Mouse (Mus musculus) MEL (cell line): Measurements from ENCODE around the gene C77080. TPM values are rescaled to one million over a fixed set of nuclear protein-coding genes. Genes with fewer than 3 reads are reported as not detected.
A peak's percentile ranks its signal among the peaks of the same experiment; 100 is the strongest.

Source experiments
- DNase-seq: peaks from one replicate; pipeline ENCODE4 v3.0.0; 2011; ENCODE audit warnings: low read depth, low spot score
- H3K27ac ChIP-seq: 2 replicates; pipeline ENCODE4 v1.5.1; 2012; ENCODE audit warnings: low read depth, mild to moderate bottlenecking, control low read depth, low read length, moderate library complexity; ENCODE audit not compliant: control insufficient read depth
- H3K27me3 ChIP-seq, 2 experiments: fragments of 150-350 bp in 1 of 2; sonication (generic) in 1 of 2; 2 replicates each; pipeline ENCODE4 v1.6.1; 2012; ENCODE audit warnings: low read length in 2 of 2, mild to moderate bottlenecking in 2 of 2, improper control_type of control experiment in 1 of 2, moderate library complexity in 1 of 2; ENCODE audit not compliant: insufficient read depth in 2 of 2, control insufficient read depth in 1 of 2
- H3K36me3 ChIP-seq, 2 experiments: 2 replicates each; pipeline ENCODE4 v1.6.1; 2012 to 2014; ENCODE audit warnings: low read length in 2 of 2, improper control_type of control experiment in 1 of 2, inconsistent platforms in 1 of 2, mild to moderate bottlenecking in 1 of 2; ENCODE audit not compliant: insufficient read depth in 2 of 2, control insufficient read depth in 1 of 2
- H3K4me1 ChIP-seq, 2 experiments: fragments of 150-350 bp in 1 of 2; sonication (generic) in 1 of 2; 2 replicates each; pipeline ENCODE4 v1.6.1; 2012; ENCODE audit warnings: low read length in 2 of 2, improper control_type of control experiment in 1 of 2, mild to moderate bottlenecking in 1 of 2; ENCODE audit not compliant: insufficient read depth in 2 of 2, control insufficient read depth in 1 of 2
- H3K4me3 ChIP-seq, 2 experiments: fragments of 150-350 bp in 1 of 2; sonication (generic) in 1 of 2; 2 replicates each; pipeline ENCODE4 v1.5.1; 2012; ENCODE audit warnings: low read depth in 2 of 2, low read length in 2 of 2, mild to moderate bottlenecking in 2 of 2, moderate library complexity in 2 of 2, control low read depth in 1 of 2, improper control_type of control experiment in 1 of 2; ENCODE audit not compliant: control insufficient read depth in 1 of 2, insufficient read depth in 1 of 2
- H3K79me2 ChIP-seq: 2 replicates; pipeline ENCODE4 v1.6.1; 2012; ENCODE audit warnings: mild to moderate bottlenecking, low read length, moderate library complexity; ENCODE audit not compliant: control insufficient read depth, poor library complexity, insufficient read depth
- H3K9ac ChIP-seq: 2 replicates; pipeline ENCODE4 v1.6.1; 2012; ENCODE audit warnings: low read depth, mild to moderate bottlenecking, control low read depth, low read length, moderate library complexity; ENCODE audit not compliant: control insufficient read depth, poor library complexity, severe bottlenecking
- H3K9me3 ChIP-seq: fragments of 150-350 bp; sonication (generic); replicated peaks from 2 replicates; pipeline ENCODE4 v1.6.1; 2012; ENCODE audit warnings: mild to moderate bottlenecking, low read length, improper control_type of control experiment, moderate library complexity; ENCODE audit not compliant: insufficient read depth
- BHLHE40 ChIP-seq: IDR thresholded peaks from 2 replicates; pipeline ENCODE4 v1.6.1; 2012; ENCODE audit warnings: low read depth, mild to moderate bottlenecking, inconsistent platforms, low read length, improper control_type of control experiment, borderline replicate concordance
- CTCF ChIP-seq, 3 experiments: IDR thresholded peaks in 2 of 3; conservative IDR thresholded peaks in 1 of 3; 2 replicates each; pipeline ENCODE4 v1.5.1; 2011 to 2012; ENCODE audit warnings: low read length in 3 of 3, low read depth in 2 of 3, mild to moderate bottlenecking in 2 of 3, improper control_type of control experiment in 1 of 3, inconsistent platforms in 1 of 3, mixed read lengths in 1 of 3, moderate library complexity in 1 of 3; ENCODE audit not compliant: control insufficient read depth in 1 of 3, insufficient read depth in 1 of 3, poor library complexity in 1 of 3, severe bottlenecking in 1 of 3
- E2F4 ChIP-seq: IDR thresholded peaks from 2 replicates; pipeline ENCODE4 v1.6.1; 2011; ENCODE audit warnings: low read depth, low read length, improper control_type of control experiment, borderline replicate concordance
- EP300 ChIP-seq, 2 experiments: IDR thresholded peaks; 2 replicates each; pipeline ENCODE4 v1.6.1; 2011; ENCODE audit warnings: improper control_type of control experiment in 2 of 2, low read length in 2 of 2, low read depth in 1 of 2, mild to moderate bottlenecking in 1 of 2
- ETS1 ChIP-seq: IDR thresholded peaks from 2 replicates; pipeline ENCODE4 v1.6.1; 2012; ENCODE audit warnings: low read depth, mild to moderate bottlenecking, inconsistent platforms, low read length, improper control_type of control experiment, moderate library complexity
- GABPA ChIP-seq: IDR thresholded peaks from 2 replicates; pipeline ENCODE4 v1.6.1; 2012; ENCODE audit warnings: low read depth, mild to moderate bottlenecking, inconsistent platforms, low read length, improper control_type of control experiment, moderate library complexity
- GATA1 ChIP-seq: IDR thresholded peaks from 2 replicates; pipeline ENCODE4 v1.6.1; 2011; ENCODE audit warnings: low read depth, low read length, improper control_type of control experiment
- HCFC1 ChIP-seq: IDR thresholded peaks from 2 replicates; pipeline ENCODE4 v1.6.1; 2012; ENCODE audit warnings: low read depth, mild to moderate bottlenecking, inconsistent platforms, low read length, improper control_type of control experiment, moderate library complexity
- KAT2A ChIP-seq: conservative IDR thresholded peaks from 2 replicates; pipeline ENCODE4 v1.6.1; 2012; ENCODE audit warnings: low read depth, low read length, improper control_type of control experiment, inconsistent platforms
- MAFK ChIP-seq: IDR thresholded peaks from 2 replicates; pipeline ENCODE4 v1.6.1; 2011; ENCODE audit warnings: low read depth, mild to moderate bottlenecking, low read length, improper control_type of control experiment, borderline replicate concordance
- MAZ ChIP-seq: IDR thresholded peaks from 2 replicates; pipeline ENCODE4 v1.6.1; 2012; ENCODE audit warnings: low read depth, mild to moderate bottlenecking, inconsistent platforms, low read length, improper control_type of control experiment
- MXI1 ChIP-seq: IDR thresholded peaks from 2 replicates; pipeline ENCODE4 v1.6.1; 2011; ENCODE audit warnings: mild to moderate bottlenecking, low read depth, low read length, improper control_type of control experiment
- MYC ChIP-seq: IDR thresholded peaks from 2 replicates; pipeline ENCODE4 v1.6.1; 2011; ENCODE audit warnings: low read depth, mild to moderate bottlenecking, low read length, improper control_type of control experiment, moderate library complexity
- NRF1 ChIP-seq: IDR thresholded peaks from 2 replicates; pipeline ENCODE4 v1.6.1; 2014; ENCODE audit warnings: low read depth, mild to moderate bottlenecking, inconsistent platforms, low read length, improper control_type of control experiment, moderate library complexity; ENCODE audit not compliant: poor library complexity, insufficient read depth, severe bottlenecking
- POLR2AphosphoS2 ChIP-seq: IDR thresholded peaks from 2 replicates; pipeline ENCODE4 v1.6.1; 2011; ENCODE audit warnings: low read length, improper control_type of control experiment
- RCOR1 ChIP-seq: IDR thresholded peaks from 2 replicates; pipeline ENCODE4 v1.6.1; 2012; ENCODE audit warnings: low read depth, mild to moderate bottlenecking, inconsistent platforms, low read length, improper control_type of control experiment
- SIN3A ChIP-seq: IDR thresholded peaks from 2 replicates; pipeline ENCODE4 v1.6.1; 2012; ENCODE audit warnings: low read length, improper control_type of control experiment, inconsistent platforms
- SMC3 ChIP-seq: IDR thresholded peaks from 2 replicates; pipeline ENCODE4 v1.6.1; 2011; ENCODE audit warnings: low read depth, low read length, improper control_type of control experiment
- TAL1 ChIP-seq: IDR thresholded peaks from 2 replicates; pipeline ENCODE4 v1.6.1; 2012; ENCODE audit warnings: mild to moderate bottlenecking, inconsistent platforms, low read length, moderate library complexity, mixed read lengths
- TBP ChIP-seq: IDR thresholded peaks from 2 replicates; pipeline ENCODE4 v1.8.0; 2011; ENCODE audit warnings: low read depth, low read length, improper control_type of control experiment
- UBTF ChIP-seq: IDR thresholded peaks from 2 replicates; pipeline ENCODE4 v1.6.1; 2012; ENCODE audit warnings: low read depth, mild to moderate bottlenecking, inconsistent platforms, low read length, improper control_type of control experiment, moderate library complexity, borderline replicate concordance; ENCODE audit not compliant: insufficient read depth
- USF1 ChIP-seq: IDR thresholded peaks from 2 replicates; pipeline ENCODE4 v1.6.1; 2014; ENCODE audit warnings: low read depth, mild to moderate bottlenecking, inconsistent platforms, low read length, improper control_type of control experiment, moderate library complexity
- USF2 ChIP-seq, 2 experiments: IDR thresholded peaks; 2 replicates each; pipeline ENCODE4 v1.6.1; 2011 to 2012; ENCODE audit warnings: improper control_type of control experiment in 2 of 2, low read length in 2 of 2, borderline replicate concordance in 1 of 2, inconsistent platforms in 1 of 2, low read depth in 1 of 2, mild to moderate bottlenecking in 1 of 2; ENCODE audit not compliant: insufficient read depth in 1 of 2
- ZC3H11A ChIP-seq: IDR thresholded peaks from 2 replicates; pipeline ENCODE4 v1.6.1; 2012; ENCODE audit warnings: low read depth, mild to moderate bottlenecking, inconsistent platforms, low read length, improper control_type of control experiment
- ZKSCAN1 ChIP-seq: IDR thresholded peaks from 2 replicates; pipeline ENCODE4 v1.6.1; 2012; ENCODE audit warnings: low read depth, mild to moderate bottlenecking, inconsistent platforms, low read length, improper control_type of control experiment, moderate library complexity
- ZMIZ1 ChIP-seq: IDR thresholded peaks from 2 replicates; pipeline ENCODE4 v1.6.1; 2012; ENCODE audit warnings: low read depth, mild to moderate bottlenecking, inconsistent platforms, low read length, improper control_type of control experiment, moderate library complexity
- ZNF384 ChIP-seq: IDR thresholded peaks from 2 replicates; pipeline ENCODE4 v1.6.1; 2012; ENCODE audit warnings: low read depth, mild to moderate bottlenecking, inconsistent platforms, low read length, improper control_type of control experiment
- polyA plus RNA-seq, 2 experiments: library from polyadenylated mRNA; stranded (reverse) in 1 of 2; unstranded in 1 of 2; fragments of >175 nt in 1 of 2; fragments of >200 nt in 1 of 2; gene quantifications; 2 replicates each; pipeline versions ENCODE4 v1.2.1 to v1.2.4; 2012; ENCODE audit warnings: low replicate concordance in 2 of 2, low read depth in 1 of 2; ENCODE audit not compliant: insufficient read length in 2 of 2, insufficient read depth in 1 of 2, missing spikeins in 1 of 2
- total RNA-seq: library from RNA; depleted of rRNA; stranded (reverse); fragments of 300-350 nt; gene quantifications from 2 replicates; pipeline ENCODE4 v1.2.3, GENCODE M21; 2012

C77080 gene
- total and polyA plus RNA-seq, 3 experiments: 0.92 to 6.9 TPM; not detected in 1

GRCm38 (mm10) chr4:129244802-129245201 lies 16.4 kb downstream of the C77080 start:
- Histone ChIP-seq H3K27ac (peak overlapping the region; percentile 20), H3K9ac (no peak overlapping the region), H3K9me3 (no peaks in the 10 kb centered on the region), H3K36me3 (peaks cover 0 to 4% of the 10 kb centered on the region in 2 experiments; a peak in 2 of 4 replicates), H3K4me1 (peaks cover 9 to 31% of the 10 kb centered on the region in 2 experiments), H3K4me3 (peak overlapping the region; percentile 17 to 28; a peak in 3 of 4 replicates), H3K79me2 (no peaks in the 10 kb centered on the region), H3K27me3 (no peaks in the 10 kb centered on the region)
- DNase-seq: peak; percentile 84
- TF ChIP-seq CTCF (IDR thresholded peaks at IDR 0.05 in 2 of 3, conservative IDR thresholded peaks at IDR 0.05 in 1 of 3; ENCODE audit: control insufficient read depth in 1 of 3, insufficient read depth in 1 of 3, low read depth in 2 of 3, low read length in 3 of 3, poor library complexity in 1 of 3, severe bottlenecking in 1 of 3): no peak
- peak; percentile 28; the same call in 1 of the 2 replicates for TF ChIP-seq ETS1
- TF ChIP-seq SIN3A: peak; percentile 52; the same call in 1 of the 2 replicates
- no peak for TF ChIP-seq MAZ
- TF ChIP-seq USF2 (IDR thresholded peaks at IDR 0.05; ENCODE audit: borderline replicate concordance in 1 of 2, insufficient read depth in 1 of 2, low read depth in 1 of 2, low read length in 2 of 2): no peak
- no peak for TF ChIP-seq KAT2A
- TF ChIP-seq RCOR1: peak; percentile 13; the same call in 1 of the 2 replicates
- TF ChIP-seq MYC: peak; percentile 46; the same call in 1 of the 2 replicates
- no peak for TF ChIP-seq UBTF
- TF ChIP-seq SMC3: no peak
- TF ChIP-seq ZMIZ1: no peak
- 0 out of 2 replicates have a peak, but pooled peaks have one; percentile 52 for TF ChIP-seq TBP
- peak in 1 of 2 experiments; percentile 37; a peak in 3 of 4 replicates for TF ChIP-seq EP300 (IDR thresholded peaks at IDR 0.05; ENCODE audit: low read depth in 1 of 2, low read length in 2 of 2)
- TF ChIP-seq HCFC1: no peak
- TF ChIP-seq POLR2AphosphoS2: no peak

- Histone ChIP-seq H3K9ac (no peak overlapping the region), H3K9me3 (no peaks in the 10 kb centered on the region), H3K4me1 (peaks cover 9 to 27% of the 10 kb centered on the region in 2 experiments), H3K4me3 (no peak overlapping the region), H3K27me3 (no peaks in the 10 kb centered on the region), H3K27ac (no peak overlapping the region), H3K36me3 (peaks cover 0 to 5% of the 10 kb centered on the region in 2 experiments; a peak in 2 of 4 replicates), H3K79me2 (no peaks in the 10 kb centered on the region)
- TF ChIP-seq BHLHE40: no peak
- no peak for TF ChIP-seq TAL1
- TF ChIP-seq ZC3H11A: no peak
- TF ChIP-seq ZNF384: no peak
- no peak for TF ChIP-seq TBP
- TF ChIP-seq ZKSCAN1: no peak
- TF ChIP-seq USF1: no peak
- no peak for TF ChIP-seq GATA1
- TF ChIP-seq USF2 (IDR thresholded peaks at IDR 0.05; ENCODE audit: borderline replicate concordance in 1 of 2, insufficient read depth in 1 of 2, low read depth in 1 of 2, low read length in 2 of 2): no peak
- TF ChIP-seq MAZ: no peak
- no peak for TF ChIP-seq CTCF (IDR thresholded peaks at IDR 0.05 in 2 of 3, conservative IDR thresholded peaks at IDR 0.05 in 1 of 3; ENCODE audit: control insufficient read depth in 1 of 3, insufficient read depth in 1 of 3, low read depth in 2 of 3, low read length in 3 of 3, poor library complexity in 1 of 3, severe bottlenecking in 1 of 3)
- no peak for TF ChIP-seq GABPA
- TF ChIP-seq NRF1: no peak
- TF ChIP-seq ZMIZ1: no peak
- no peak for TF ChIP-seq MAFK
- TF ChIP-seq MYC: no peak
- TF ChIP-seq SMC3: no peak
- no peak for TF ChIP-seq HCFC1
- TF ChIP-seq MXI1: no peak
- TF ChIP-seq E2F4: no peak
- DNase-seq: no peak
These were observed 18.4 kb downstream of the C77080 start for GRCm38 (mm10) chr4:129242761-129243160.
